23 mouse cellular contexts compared by ENCODE assay signal in the genomic region with DNA sequence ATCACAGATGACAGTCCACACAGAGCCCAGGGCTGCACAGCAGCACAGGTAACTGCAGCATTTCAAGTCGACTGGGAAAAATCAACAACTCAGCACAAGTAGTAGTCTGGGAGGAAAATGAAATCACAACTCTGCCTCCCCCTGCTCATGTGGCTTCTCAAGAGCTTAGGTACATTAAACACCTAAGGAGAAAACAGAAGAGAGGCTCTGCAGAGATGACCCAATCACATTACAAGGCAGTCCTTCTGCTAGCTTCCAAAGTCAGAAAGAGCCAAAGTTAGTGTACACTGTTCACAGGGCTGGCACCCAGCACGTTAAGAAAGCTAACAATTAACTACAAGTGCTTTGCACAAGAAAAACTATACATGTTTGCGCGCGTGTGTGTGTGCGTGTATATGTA. TPM values are rescaled to one million over a fixed set of nuclear protein-coding genes. Genes with fewer than 3 reads are reported as not detected.
A peak's percentile ranks its signal among the peaks of the same experiment; 100 is the strongest.
DNase-seq lines count a peak whose midpoint lies in the region; ATAC-seq and TF ChIP-seq lines count a peak whose summit lies in the region.
"Had no signal": no experiment of that assay in that cellular context is flagged by ENCODE, and none has a peak within 500 bp of the region (broad histone marks: within the 10 kb centered on the region; RNA-seq: fewer than 3 reads in every experiment).

No protein-coding gene starts in this region.

- H3K27me3 ChIP-seq in heart, postnatal 0 days (ENCODE audit: control insufficient read depth, insufficient read depth, low read length): no peaks in the 10 kb centered on the region
- H3K27me3 ChIP-seq in liver, adult 2 months (ENCODE audit: control insufficient read depth, insufficient read depth, low read length): no peaks in the 10 kb centered on the region
- H3K27me3 ChIP-seq in liver, postnatal 0 days (ENCODE audit: insufficient read depth, low read length): no peaks in the 10 kb centered on the region
- H3K27me3 ChIP-seq: forebrain, embryonic 15.5 days; hindbrain, embryonic 13.5 days; liver, embryonic 13.5 days; Patski; stomach, embryonic 15.5 days had no signal

- DNase-seq in heart, postnatal 0 days (ENCODE audit: low spot score): no peak
- DNase-seq in heart, postnatal 36 days: no peak
- peak; percentile 80 for DNase-seq in liver, adult 2 months (ENCODE audit: extremely low read depth, low read depth, low spot score)
- no peak for DNase-seq in liver
- DNase-seq in liver, postnatal 0 days: no peak
- peak; percentile 19 for DNase-seq in lung, postnatal 10 days
- no peak for DNase-seq in gastrocnemius, adult 18-20 months (ENCODE audit: low spot score)
- DNase-seq: adrenal gland, postnatal 10 days; cerebellum, adult 8-10 months; cerebellum, postnatal 25 days; gastrocnemius, adult 2 months; gastrocnemius, postnatal 36 days; heart, adult 2 months; liver, embryonic 13.5 days; midbrain, embryonic 14.5 days; right cerebral cortex, postnatal 14 days had no signal

- peaks cover 5% of the 10 kb centered on the region; the same call in 1 of the 2 replicates for H3K79me2 ChIP-seq in liver, adult 2 months (ENCODE audit: control insufficient read depth, insufficient read depth, low read length)

- no peak overlapping the region for H3K9ac ChIP-seq in heart, postnatal 0 days (replicated peaks; ENCODE audit: low read depth, low read length)
- no peak overlapping the region for H3K9ac ChIP-seq in liver, adult 2 months (ENCODE audit: low read depth, low read length)
- H3K9ac ChIP-seq in liver, postnatal 0 days (replicated peaks): no peak overlapping the region
- H3K9ac ChIP-seq: forebrain, embryonic 15.5 days; hindbrain, embryonic 13.5 days; liver, embryonic 13.5 days; stomach, embryonic 15.5 days had no signal

- peaks cover 19% of the 10 kb centered on the region for H3K4me1 ChIP-seq in heart, postnatal 0 days (ENCODE audit: control insufficient read depth, insufficient read depth)
- peaks cover 26% of the 10 kb centered on the region for H3K4me1 ChIP-seq in liver, adult 2 months (ENCODE audit: control insufficient read depth, insufficient read depth, low read length)
- H3K4me1 ChIP-seq in liver, postnatal 0 days (ENCODE audit: insufficient read depth): peaks cover 37% of the 10 kb centered on the region
- H3K4me1 ChIP-seq: forebrain, embryonic 10.5 days; forebrain, embryonic 15.5 days; stomach, embryonic 15.5 days had no signal

- no peak for ATAC-seq in heart, postnatal 0 days (ENCODE audit: insufficient read depth, low read depth)
- ATAC-seq in liver, postnatal 0 days: peak; percentile 40; the same call in 1 of the 2 replicates
- ATAC-seq: forebrain, embryonic 15.5 days; intestine, embryonic 16.5 days; Patski had no signal

- no peak for TF ChIP-seq POLR2A in liver, adult 2 months (IDR thresholded peaks at IDR 0.05; ENCODE audit: extremely low read depth, insufficient read depth, low read length)

- H3K36me3 ChIP-seq in heart, postnatal 0 days (replicated peaks; ENCODE audit: control insufficient read depth, insufficient read depth, low read length): no peaks in the 10 kb centered on the region
- no peaks in the 10 kb centered on the region for H3K36me3 ChIP-seq in liver, adult 2 months (ENCODE audit: control insufficient read depth, insufficient read depth, low read length)
- H3K36me3 ChIP-seq in liver, postnatal 0 days (replicated peaks; ENCODE audit: insufficient read depth, low read length): no peaks in the 10 kb centered on the region
- H3K36me3 ChIP-seq: forebrain, embryonic 10.5 days; forebrain, embryonic 15.5 days; hindbrain, embryonic 13.5 days; liver, embryonic 13.5 days; stomach, embryonic 15.5 days had no signal

- peak overlapping the region; percentile 31; the same call in 1 of the 2 replicates for H3K27ac ChIP-seq in heart, postnatal 0 days (ENCODE audit: low read depth)
- peak overlapping the region; percentile 48; the same call in 1 of the 2 replicates for H3K27ac ChIP-seq in liver, adult 2 months (replicated peaks; ENCODE audit: insufficient read depth, low read depth, low read length)
- H3K27ac ChIP-seq in liver, postnatal 0 days (ENCODE audit: low read depth): 0 out of 2 replicates have a peak overlapping the region, but pooled peaks have one; percentile 11
- H3K27ac ChIP-seq: forebrain, embryonic 10.5 days; forebrain, embryonic 15.5 days; gastrocnemius, adult 2 months; heart, adult 2 months; hindbrain, embryonic 13.5 days; kidney, postnatal 0 days; liver, embryonic 13.5 days; stomach, embryonic 15.5 days had no signal

- no peaks in the 10 kb centered on the region for H3K9me3 ChIP-seq in heart, postnatal 0 days (replicated peaks; ENCODE audit: control insufficient read depth, low read length)
- H3K9me3 ChIP-seq in liver, postnatal 0 days (ENCODE audit: low read length): no peaks in the 10 kb centered on the region
- H3K9me3 ChIP-seq: forebrain, embryonic 10.5 days; forebrain, embryonic 15.5 days; hindbrain, embryonic 13.5 days; liver, embryonic 13.5 days; stomach, embryonic 15.5 days had no signal

- no peak for TF ChIP-seq CTCF in heart, postnatal 0 days (IDR thresholded peaks at IDR 0.05; ENCODE audit: low read depth)
- TF ChIP-seq CTCF in liver, adult 2 months (IDR thresholded peaks at IDR 0.05; ENCODE audit: low read depth, low read length): no peak
- no peak for TF ChIP-seq CTCF in liver, postnatal 0 days (IDR thresholded peaks at IDR 0.05; ENCODE audit: low read depth)

- TF ChIP-seq EP300 in heart, postnatal 0 days (IDR thresholded peaks at IDR 0.05; ENCODE audit: low read depth): no peak
- TF ChIP-seq EP300 in liver, postnatal 0 days (IDR thresholded peaks at IDR 0.05; ENCODE audit: low read depth): no peak

- 79% methylated on average over 6 of the region's 6 CpGs for WGBS in heart, postnatal 0 days
- 20% methylated on average over 6 of the region's 6 CpGs for WGBS in liver, adult 2 months
- WGBS in liver, postnatal 0 days (ENCODE audit: insufficient replicate concordance): 59% methylated on average over 6 of the region's 6 CpGs

- H3K4me3 ChIP-seq in heart, postnatal 0 days (ENCODE audit: low read depth, low read length): no peak overlapping the region
- H3K4me3 ChIP-seq in liver, adult 2 months (ENCODE audit: insufficient read depth, low read depth, low read length): no peak overlapping the region
- no peak overlapping the region for H3K4me3 ChIP-seq in liver, postnatal 0 days (ENCODE audit: low read depth, low read length)
- H3K4me3 ChIP-seq: forebrain, embryonic 10.5 days; forebrain, embryonic 15.5 days; gastrocnemius, adult 2 months; heart, adult 2 months; hindbrain, embryonic 13.5 days; liver, embryonic 13.5 days; stomach, embryonic 15.5 days had no signal

- H3K4me2 ChIP-seq in heart, postnatal 0 days (ENCODE audit: low read depth, low read length): no peak overlapping the region
- no peak overlapping the region for H3K4me2 ChIP-seq in liver, postnatal 0 days (ENCODE audit: low read depth, low read length)
- H3K4me2 ChIP-seq: forebrain, embryonic 15.5 days; hindbrain, embryonic 13.5 days; liver, embryonic 13.5 days; stomach, embryonic 15.5 days had no signal

- intact Hi-C loops in heart, postnatal 36 days (cut with DNase I): no loop called here

RNA-seq across cellular contexts. Expression of a gene that starts 56.6 kb away (rescaled TPM):
- total RNA-seq in heart, postnatal 0 days (2014; rRNA removed; ENCODE audit: low replicate concordance): 72.7 and 739 TPM in 2 replicates
- polyA plus RNA-seq in heart, postnatal 0 days (2015; fragmentation: Nextera tagmentation; extraction: Ambion mirVana): 240 and 250 TPM in 2 replicates
- 100 to 1,000 TPM; 217 to 218 TPM for total RNA-seq in heart, postnatal 36 days (2021)
- 2.7 and 6.1 TPM in 2 replicates for total RNA-seq in liver, adult 2 months (2014; rRNA removed)
- polyA plus RNA-seq in liver, adult 2 months (2012; rRNA removed): 2.4 and 2.7 TPM in 2 replicates
- polyA plus RNA-seq in liver, postnatal 0 days (2015; fragmentation: Nextera tagmentation; extraction: Ambion mirVana): 47.9 and 48.3 TPM in 2 replicates
- 100 to 1,000 TPM in 1 of 2 experiments, 10 to 100 TPM in 1; 99.5 to 122 TPM for total RNA-seq in gastrocnemius, adult 18-20 months (2021)

Comparison
In these comparisons a context has a peak if more than half of its experiments do, and no peak if none do; other contexts are left out.
1. DNase-seq: peak in liver, adult 2 months (single experiment) and lung, postnatal 10 days (single experiment); none in heart, postnatal 0 days (single experiment), heart, postnatal 36 days (0 of 2), liver (single experiment), liver, postnatal 0 days (single experiment) and gastrocnemius, adult 18-20 months (single experiment).
2. RNA of a gene that starts 56.6 kb away (total RNA-seq): 217 to 218 TPM in heart, postnatal 36 days, 99.5 to 122 TPM in gastrocnemius, adult 18-20 months and 72.7 to 739 TPM in heart, postnatal 0 days; 2.7 to 6.1 TPM in liver, adult 2 months; every median in the first group is over 10 times any median in the second.
3. Peak in every context shown above with its lines, with median percentiles within 50 percentile points of each other: H3K27ac ChIP-seq.